Mouse (Mus musculus): Measurements from ENCODE around the gene Kcna2. TPM values are rescaled to one million over a fixed set of nuclear protein-coding genes. Genes with fewer than 3 reads are reported as not detected.

The Kcna2 gene
- total and polyA plus RNA-seq, 2 experiments from 2014 or later = 1.0 to 11.3 TPM

DNA sequence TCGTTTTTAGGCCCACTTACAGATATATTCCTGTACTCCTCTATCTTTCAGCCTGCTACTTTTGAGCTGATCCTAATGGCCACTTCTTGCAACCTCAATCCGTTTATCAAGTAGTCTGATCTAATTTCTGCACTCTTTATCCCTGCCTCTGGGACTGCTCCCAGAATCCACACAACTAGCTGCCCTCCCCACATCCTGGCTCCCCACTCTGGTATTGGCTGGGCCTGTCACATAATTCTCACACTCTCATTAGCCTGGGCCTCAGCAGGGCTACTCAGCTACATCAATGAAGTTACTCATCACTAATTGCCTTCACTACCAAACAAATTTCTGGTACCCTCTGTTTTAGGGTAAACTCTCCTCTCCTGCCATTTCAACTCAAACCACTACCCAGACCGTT lies 49.5 kb downstream of the Kcna2 start:
- 17% methylated on average over 3 of the region's 3 CpGs for WGBS
- no peak overlapping the region for H3K4me3 ChIP-seq (ENCODE audit: low read depth, low read length)
- no peak overlapping the region for H3K9ac ChIP-seq
- 0 out of 2 replicates have a peak overlapping the region, but pooled peaks have one; percentile 4 for H3K27ac ChIP-seq (ENCODE audit: low read depth, low read length)
- 0 out of 2 replicates have a peak, but pooled peaks cover 4% of the 10 kb centered on the region for H3K4me1 ChIP-seq (ENCODE audit: insufficient read depth)
- TF ChIP-seq CTCF (IDR thresholded peaks at IDR 0.05; ENCODE audit: low read depth) = no peak
- H3K4me2 ChIP-seq (ENCODE audit: low read depth) = no peak overlapping the region
- peak; percentile 94 for ATAC-seq
- peak; percentile 59 for DNase-seq
- H3K36me3 ChIP-seq (ENCODE audit: insufficient read depth) = no peaks in the 10 kb centered on the region
- no peaks in the 10 kb centered on the region for H3K9me3 ChIP-seq (ENCODE audit: low read length)
- H3K27me3 ChIP-seq (ENCODE audit: insufficient read depth, low read length) = no peaks in the 10 kb centered on the region

DNA sequence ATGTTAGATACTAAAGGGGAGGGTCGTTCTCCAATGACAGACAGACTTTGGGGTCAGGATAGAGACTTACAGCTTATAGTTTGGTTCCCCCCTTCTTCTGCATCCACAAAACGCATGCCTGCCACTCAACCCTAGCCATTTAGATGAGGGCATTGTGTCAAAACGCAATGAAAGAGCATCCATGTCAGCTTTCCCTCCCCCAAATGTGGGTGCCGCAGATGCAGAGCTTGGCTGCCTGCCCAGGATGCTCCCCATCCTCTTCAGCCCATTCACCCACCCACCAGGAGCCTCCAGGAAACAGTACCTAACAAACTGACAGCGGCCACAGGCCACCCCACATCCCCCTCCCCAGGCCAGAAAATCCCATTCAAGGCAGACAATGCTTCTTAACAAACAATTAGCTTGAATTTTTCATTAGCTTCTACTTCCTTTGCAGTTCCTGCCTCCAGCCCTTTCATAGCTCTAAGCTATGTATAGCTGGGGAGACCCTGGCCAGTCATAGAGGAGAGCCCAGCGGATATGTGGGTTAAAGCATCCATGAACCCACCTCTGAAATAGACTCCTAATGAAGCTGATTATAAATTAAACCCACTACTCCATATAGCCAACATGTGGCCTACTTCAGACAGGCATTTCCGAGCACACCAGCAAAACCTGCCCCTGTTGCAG lies 50.1 kb downstream of the Kcna2 start:
- H3K9me3 ChIP-seq (ENCODE audit: low read length) = no peaks in the 10 kb centered on the region
- no peak overlapping the region for H3K4me2 ChIP-seq (ENCODE audit: low read depth)
- H3K4me1 ChIP-seq (ENCODE audit: insufficient read depth) = 0 out of 2 replicates have a peak, but pooled peaks cover 4% of the 10 kb centered on the region
- no peak for TF ChIP-seq CTCF (IDR thresholded peaks at IDR 0.05; ENCODE audit: low read depth)
- peak overlapping the region; percentile 35; the same call in 1 of the 2 replicates for H3K27ac ChIP-seq (ENCODE audit: low read depth, low read length)
- ATAC-seq = peak; percentile 70
- DNase-seq = peak; percentile 51
- no peaks in the 10 kb centered on the region for H3K27me3 ChIP-seq (ENCODE audit: insufficient read depth, low read length)
- 22% methylated on average over 7 of the region's 7 CpGs for WGBS
- H3K4me3 ChIP-seq (ENCODE audit: low read depth, low read length) = no peak overlapping the region
- no peak overlapping the region for H3K9ac ChIP-seq
- no peaks in the 10 kb centered on the region for H3K36me3 ChIP-seq (ENCODE audit: insufficient read depth)

DNA sequence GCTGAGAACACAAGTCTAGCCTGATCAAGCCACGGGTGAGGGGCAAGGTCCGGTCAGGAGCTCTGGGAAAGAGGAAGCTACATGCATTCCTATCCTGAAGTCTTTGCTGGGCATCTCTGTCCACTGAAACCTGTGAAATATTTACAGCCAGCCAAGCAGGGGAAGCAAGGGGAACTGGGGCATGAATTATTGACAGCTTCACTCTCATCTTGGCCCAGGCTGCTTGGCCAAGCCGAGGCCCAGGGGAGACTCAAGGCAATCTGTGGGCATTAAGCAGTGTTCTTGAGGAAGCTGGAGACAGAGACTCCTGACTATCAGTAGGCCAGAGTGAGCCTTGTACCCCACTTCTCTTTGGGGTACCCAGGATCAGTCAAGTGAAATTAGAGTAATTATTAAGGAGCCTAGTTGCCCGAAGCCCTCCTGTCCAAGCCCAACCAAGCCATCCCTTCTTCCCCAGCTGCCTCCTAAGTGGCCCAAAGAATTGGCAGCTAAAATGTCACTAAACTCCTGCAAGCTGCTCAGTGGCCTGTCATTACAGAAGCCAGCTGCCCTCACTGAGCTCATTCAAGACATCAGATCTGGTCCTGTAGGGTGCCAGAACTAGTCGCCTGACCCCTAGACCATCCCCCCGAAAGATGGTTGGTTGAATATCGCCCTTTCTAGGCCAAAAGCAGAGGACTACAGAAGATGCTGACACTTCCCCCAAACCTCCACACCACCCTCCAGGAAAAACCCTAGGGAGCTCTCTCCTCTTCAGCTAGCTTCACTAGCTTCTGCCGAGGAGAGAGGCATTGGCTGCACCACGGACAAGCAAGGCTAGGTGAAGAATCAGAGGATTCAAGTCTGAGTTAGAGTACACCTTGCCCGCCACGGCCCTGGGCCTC lies 53.1 kb downstream of the Kcna2 start:
- Histone ChIP-seq H3K9me3 (ENCODE audit: low read length) (no peaks in the 10 kb centered on the region), H3K27me3 (ENCODE audit: insufficient read depth, low read length) (no peaks in the 10 kb centered on the region), H3K27ac (ENCODE audit: low read depth, low read length) (no peak overlapping the region), H3K4me1 (ENCODE audit: insufficient read depth) (0 out of 2 replicates have a peak, but pooled peaks cover 4% of the 10 kb centered on the region), H3K9ac (no peak overlapping the region), H3K4me2 (ENCODE audit: low read depth) (no peak overlapping the region), H3K36me3 (ENCODE audit: insufficient read depth) (no peaks in the 10 kb centered on the region), H3K4me3 (ENCODE audit: low read depth, low read length) (no peak overlapping the region)
- DNase-seq (no peak), ATAC-seq (no peak)
- no peak for TF ChIP-seq CTCF (IDR thresholded peaks at IDR 0.05; ENCODE audit: low read depth)
- 85% methylated on average over 11 of the region's 11 CpGs for WGBS

DNA sequence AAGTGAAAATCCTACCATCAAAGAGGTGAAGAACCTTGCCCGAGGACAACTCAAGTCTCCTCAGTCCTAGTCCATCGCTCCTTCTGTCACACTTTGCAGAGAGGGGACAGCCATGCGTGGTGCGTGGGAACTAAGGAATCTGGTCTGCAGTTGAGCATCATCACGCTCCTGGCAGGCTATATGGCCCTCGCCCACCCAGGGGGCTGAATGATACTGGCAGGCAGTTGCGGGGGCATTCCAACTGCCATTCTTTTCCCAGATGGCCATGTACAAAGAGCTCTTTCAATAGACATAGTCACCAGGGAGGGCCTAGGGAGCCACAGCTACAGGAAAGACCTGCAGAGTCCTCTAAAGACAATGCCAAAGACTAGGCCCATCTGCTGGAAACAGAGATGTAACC lies 57.9 kb downstream of the Kcna2 start:
- no peak for TF ChIP-seq CTCF (IDR thresholded peaks at IDR 0.05; ENCODE audit: low read depth)
- DNase-seq = no peak
- Histone ChIP-seq H3K9me3 (ENCODE audit: low read length) (no peaks in the 10 kb centered on the region), H3K9ac (no peak overlapping the region), H3K27ac (ENCODE audit: low read depth, low read length) (no peak overlapping the region), H3K27me3 (ENCODE audit: insufficient read depth, low read length) (no peaks in the 10 kb centered on the region), H3K4me1 (ENCODE audit: insufficient read depth) (peaks cover 5% of the 10 kb centered on the region; the same call in 1 of the 2 replicates), H3K36me3 (ENCODE audit: insufficient read depth) (no peaks in the 10 kb centered on the region), H3K4me2 (ENCODE audit: low read depth) (no peak overlapping the region), H3K4me3 (ENCODE audit: low read depth, low read length) (no peak overlapping the region)
- no peak; the same call in 1 of the 2 replicates for ATAC-seq
- WGBS = 78% methylated on average over 7 of the region's 7 CpGs

DNA sequence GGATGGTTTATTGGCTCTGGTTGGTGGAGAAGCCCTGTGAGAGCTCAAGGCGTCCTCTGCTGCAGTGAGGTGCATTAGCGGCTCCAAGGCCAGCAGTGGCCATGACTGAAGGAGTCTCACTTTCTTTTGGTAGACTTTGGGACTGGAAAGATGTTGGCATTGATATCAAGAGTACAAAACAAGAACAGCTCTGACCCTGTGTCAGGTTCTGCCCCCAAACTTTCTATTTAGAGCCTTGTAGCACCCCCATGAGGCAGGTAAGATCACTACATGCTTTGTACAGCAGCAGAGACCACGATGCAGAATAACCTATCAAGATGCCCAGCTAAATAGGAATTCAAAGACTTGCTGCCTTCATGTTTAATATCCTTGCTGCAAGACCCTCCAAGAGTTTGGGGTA lies 58.5 kb downstream of the Kcna2 start:
- no peak for DNase-seq
- Histone ChIP-seq H3K36me3 (ENCODE audit: insufficient read depth) (no peaks in the 10 kb centered on the region), H3K9me3 (ENCODE audit: low read length) (no peaks in the 10 kb centered on the region), H3K27me3 (ENCODE audit: insufficient read depth, low read length) (no peaks in the 10 kb centered on the region), H3K27ac (ENCODE audit: low read depth, low read length) (no peak overlapping the region), H3K4me1 (ENCODE audit: insufficient read depth) (peaks cover 5% of the 10 kb centered on the region; the same call in 1 of the 2 replicates), H3K9ac (no peak overlapping the region), H3K4me3 (ENCODE audit: low read depth, low read length) (0 out of 2 replicates have a peak overlapping the region, but pooled peaks have one; percentile 20), H3K4me2 (ENCODE audit: low read depth) (peak overlapping the region; percentile 49)
- 61% methylated on average over 3 of the region's 3 CpGs for WGBS
- peak; percentile 47 for TF ChIP-seq CTCF (IDR thresholded peaks at IDR 0.05; ENCODE audit: low read depth)
- ATAC-seq = peak; percentile 50; the same call in 1 of the 2 replicates

DNA sequence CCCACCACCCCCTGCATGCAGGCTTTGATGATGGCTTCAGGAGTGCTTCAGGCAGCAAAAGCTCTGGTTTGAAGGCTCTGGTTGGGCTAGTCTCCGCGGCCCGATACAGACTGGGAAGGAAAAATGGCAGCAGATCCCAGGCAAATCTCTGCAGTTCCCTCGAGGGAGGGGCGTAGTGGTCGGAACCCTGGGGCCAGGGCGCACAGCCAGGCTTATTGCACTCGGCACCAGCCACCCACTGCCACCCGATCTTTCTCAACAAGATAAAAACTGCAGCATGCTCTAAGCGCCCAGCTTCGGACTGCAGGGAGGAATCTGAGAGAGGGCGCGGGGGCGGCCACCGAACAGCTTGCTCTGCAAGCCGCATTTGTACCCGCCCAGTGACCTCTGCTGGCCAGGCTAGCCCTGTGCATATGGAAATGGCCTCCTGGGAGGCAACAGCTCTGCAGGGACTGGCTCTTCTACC lies 58.9 kb downstream of the Kcna2 start:
- Histone ChIP-seq H3K27me3 (ENCODE audit: insufficient read depth, low read length) (no peaks in the 10 kb centered on the region), H3K4me1 (ENCODE audit: insufficient read depth) (peaks cover 5% of the 10 kb centered on the region; the same call in 1 of the 2 replicates), H3K9me3 (ENCODE audit: low read length) (no peaks in the 10 kb centered on the region), H3K9ac (peak overlapping the region; percentile 26; the same call in 1 of the 2 replicates), H3K4me2 (ENCODE audit: low read depth) (peak overlapping the region; percentile 49), H3K36me3 (ENCODE audit: insufficient read depth) (no peaks in the 10 kb centered on the region), H3K27ac (ENCODE audit: low read depth, low read length) (no peak overlapping the region), H3K4me3 (ENCODE audit: low read depth, low read length) (peak overlapping the region; percentile 20)
- DNase-seq (peak; percentile 42), ATAC-seq (peak; percentile 78)
- WGBS = 6% methylated on average over 17 of the region's 17 CpGs
- TF ChIP-seq CTCF (IDR thresholded peaks at IDR 0.05; ENCODE audit: low read depth) = peak; percentile 46

All from forebrain, postnatal 0 days (tissue).